Mouse (Mus musculus) induced T-regulatory cell, adult 2 months (primary cell): Measurements from ENCODE around the gene Utp20.
"Not testable (repeated sequence)": the region's sequence is repeated elsewhere in the genome, so short reads cannot be mapped to it uniquely, and the experiment has no call there.

Source experiments
- DNase-seq: peaks from one replicate; pipeline ENCODE4 v3.0.0-alpha.2; 2012; ENCODE audit warnings: low read depth

The Utp20 gene

GRCm38 (mm10) chr10:88783941-88784340 is 42.7 kb downstream of the Utp20 start:
- DNase-seq: no peak

- not testable (repeated sequence) for DNase-seq
These were observed 43.5 kb downstream of the Utp20 start for GRCm38 (mm10) chr10:88783135-88783534.

GRCm38 (mm10) chr10:88780716-88781115 is 45.9 kb downstream of the Utp20 start:
- DNase-seq: no peak

- DNase-seq: no peak
These were observed 50.4 kb downstream of the Utp20 start for GRCm38 (mm10) chr10:88776206-88776605.

GRCm38 (mm10) chr10:88772965-88773364 is 53.6 kb downstream of the Utp20 start:
- DNase-seq: not testable (repeated sequence)

GRCm38 (mm10) chr10:88769676-88770075 is 56.9 kb downstream of the Utp20 start:
- no peak for DNase-seq

GRCm38 (mm10) chr10:88768961-88769360 is 57.6 kb downstream of the Utp20 start:
- DNase-seq: no peak

GRCm38 (mm10) chr10:88765431-88766142 is 61.0 kb downstream of the Utp20 start:
- no peak for DNase-seq

GRCm38 (mm10) chr10:88761524-88762212 is 64.9 kb downstream of the Utp20 start:
- DNase-seq: no peak

GRCm38 (mm10) chr10:88741426-88741825 is 85.2 kb downstream of the Utp20 start:
- no peak for DNase-seq

- DNase-seq: no peak
These were observed 85.8 kb downstream of the Utp20 start for GRCm38 (mm10) chr10:88740781-88741180.

GRCm38 (mm10) chr10:88739818-88740217 is 86.8 kb downstream of the Utp20 start:
- DNase-seq: no peak

- DNase-seq: not testable (repeated sequence)
These were observed 87.5 kb downstream of the Utp20 start for GRCm38 (mm10) chr10:88739074-88739473.

GRCm38 (mm10) chr10:88732309-88732622 is 94.3 kb downstream of the Utp20 start:
- DNase-seq: peak; percentile 53

GRCm38 (mm10) chr10:88731496-88732308 is 94.9 kb downstream of the Utp20 start:
- DNase-seq: peak; percentile 37

- DNase-seq: peak; percentile 90
These were observed 95.8 kb downstream of the Utp20 start, which contains the start of gene Arl1 for GRCm38 (mm10) chr10:88730571-88731495. TSS of gene Arl1 (plus strand) at chr10:88730858.

GRCm38 (mm10) chr10:88728166-88728565 is 98.4 kb downstream of the Utp20 start:
- no peak for DNase-seq

GRCm38 (mm10) chr10:88727128-88727527 is 99.5 kb downstream of the Utp20 start:
- peak; percentile 68 for DNase-seq

- DNase-seq: peak; percentile 44
These were observed 101.3 kb downstream of the Utp20 start for GRCm38 (mm10) chr10:88725343-88725742.

GRCm38 (mm10) chr10:88719618-88720017 is 107.0 kb downstream of the Utp20 start:
- DNase-seq: no peak

- DNase-seq: no peak
These were observed 108.9 kb downstream of the Utp20 start for GRCm38 (mm10) chr10:88717756-88718025.
